Mouse (Mus musculus) c-Kit-positive CD71-positive TER-119-positive erythroid progenitor cells, embryonic 14.5 days (primary cell): ENCODE data around the gene Otub1.

Experiments used
- DNase-seq: peaks from one replicate; pipeline ENCODE4 v3.0.0-alpha.2; 2013; ENCODE audit warnings: low spot score

The Otub1 gene

GRCm38 (mm10) chr19:7209907-7210646 is 4.0 kb upstream of the Otub1 start:
- DNase-seq, result no peak

- DNase-seq, result no peak
Measured at GRCm38 (mm10) chr19:7205326-7205725, 790 bp downstream of the Otub1 start.

- no peak for DNase-seq
Measured at GRCm38 (mm10) chr19:7204898-7205297, 1.2 kb downstream of the Otub1 start.

GRCm38 (mm10) chr19:7200427-7200826 is 5.7 kb downstream of the Otub1 start:
- DNase-seq, result no peak

- no peak for DNase-seq
Measured at GRCm38 (mm10) chr19:7199089-7199488, 7.0 kb downstream of the Otub1 start.

GRCm38 (mm10) chr19:7197445-7197844 is 8.7 kb downstream of the Otub1 start:
- DNase-seq, result no peak

- no peak for DNase-seq
Measured at GRCm38 (mm10) chr19:7196741-7197270, 9.3 kb downstream of the Otub1 start.

GRCm38 (mm10) chr19:7195900-7196728 is 10.0 kb downstream of the Otub1 start:
- DNase-seq, result peak; percentile 32

- DNase-seq, result no peak
Measured at GRCm38 (mm10) chr19:7192561-7192967, 13.6 kb downstream of the Otub1 start.

GRCm38 (mm10) chr19:7191639-7192038 is 14.5 kb downstream of the Otub1 start:
- no peak for DNase-seq

- DNase-seq, result no peak
Measured at GRCm38 (mm10) chr19:7190986-7191385, 15.1 kb downstream of the Otub1 start.

GRCm38 (mm10) chr19:7189026-7189425 is 17.1 kb downstream of the Otub1 start:
- DNase-seq, result no peak

- no peak for DNase-seq
Measured at GRCm38 (mm10) chr19:7187157-7187556, 19.0 kb downstream of the Otub1 start.

- DNase-seq, result no peak
Measured at GRCm38 (mm10) chr19:7185715-7186291, 20.3 kb downstream of the Otub1 start.

- no peak for DNase-seq
Measured at GRCm38 (mm10) chr19:7185059-7185458, 21.1 kb downstream of the Otub1 start.

- DNase-seq, result no peak
Measured at GRCm38 (mm10) chr19:7183419-7183818, 22.7 kb downstream of the Otub1 start.

- no peak for DNase-seq
Measured at GRCm38 (mm10) chr19:7182273-7182949, 23.7 kb downstream of the Otub1 start.

GRCm38 (mm10) chr19:7181496-7181895 is 24.6 kb downstream of the Otub1 start:
- DNase-seq, result no peak

GRCm38 (mm10) chr19:7180756-7181405 is 25.2 kb downstream of the Otub1 start:
- DNase-seq, result no peak

- no peak for DNase-seq
Measured at GRCm38 (mm10) chr19:7178841-7179452, 27.2 kb downstream of the Otub1 start.
